Mouse (Mus musculus) lung, postnatal 0 days (tissue): Measurements from ENCODE around the gene BC034090.

Source experiments
- CTCF ChIP-seq: IDR thresholded peaks from 2 replicates; pipeline ENCODE4 v1.5.1; 2016; ENCODE audit warnings: antibody characterized with exemption, mild to moderate bottlenecking
- EP300 ChIP-seq: IDR thresholded peaks from 2 replicates; pipeline ENCODE4 v1.6.1; 2016; ENCODE audit warnings: antibody characterized with exemption, mild to moderate bottlenecking, control low read depth

DNA sequence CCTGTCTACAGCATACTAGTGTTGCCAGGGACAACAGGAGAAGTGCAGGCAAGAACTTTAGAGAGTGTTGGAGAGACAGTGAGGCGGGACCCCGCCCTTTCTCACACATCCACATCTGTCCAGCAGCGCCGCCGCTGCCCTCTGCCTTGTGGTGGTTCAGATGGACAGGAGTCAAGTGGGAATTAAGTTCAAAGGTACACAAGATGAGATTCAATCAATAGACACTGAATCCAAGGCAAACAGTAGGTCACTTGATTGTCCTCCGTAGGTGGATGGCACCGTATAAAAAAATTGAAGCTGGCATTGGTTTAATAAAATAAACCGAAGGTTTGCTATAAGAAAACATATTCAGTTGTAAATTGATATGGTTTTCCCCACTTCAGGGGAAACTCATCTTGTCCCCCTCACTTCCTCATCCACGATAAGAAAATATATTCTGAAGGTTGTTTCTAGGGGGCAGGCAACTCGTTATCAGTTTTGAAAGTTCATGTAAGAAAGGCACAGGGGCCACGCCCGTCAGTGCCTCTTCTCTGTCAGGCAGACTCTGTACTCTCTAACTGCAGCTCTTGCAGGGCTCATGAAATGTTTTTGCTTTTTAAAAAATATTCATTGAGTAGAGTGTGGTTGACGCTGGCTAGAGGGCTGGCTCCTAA, 32.3 kb upstream of the BC034090 start:
- TF ChIP-seq CTCF (no peak), EP300 (no peak)
